Mouse (Mus musculus) B cell, adult 2 months (primary cell): ENCODE data around the gene Bicdl2.

ENCODE experiments used
- DNase-seq, 2 experiments: peaks; one replicate each; pipeline ENCODE4 v3.0.0; 2022

Gene Bicdl2

DNA sequence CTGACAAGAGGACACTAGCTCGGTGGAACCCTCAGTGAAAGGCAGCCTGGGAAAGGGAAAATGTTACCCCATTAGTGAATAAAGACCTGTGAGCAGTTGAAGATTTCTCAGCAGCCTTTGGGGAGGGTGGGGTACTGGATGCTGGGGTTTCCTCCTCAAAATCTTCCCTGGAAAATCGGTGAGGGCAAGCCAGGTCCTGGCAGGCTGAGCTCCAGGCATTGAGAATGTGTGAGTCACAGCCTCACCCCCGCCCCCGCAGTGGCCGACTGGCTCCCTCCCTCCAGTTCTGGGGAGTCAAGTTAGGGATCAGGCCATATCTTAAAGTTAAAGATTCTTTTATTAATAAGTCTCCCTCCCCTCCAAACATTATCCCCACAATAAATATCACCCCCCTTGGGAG lies 14.8 kb downstream of the Bicdl2 start:
- DNase-seq: no peak

DNA sequence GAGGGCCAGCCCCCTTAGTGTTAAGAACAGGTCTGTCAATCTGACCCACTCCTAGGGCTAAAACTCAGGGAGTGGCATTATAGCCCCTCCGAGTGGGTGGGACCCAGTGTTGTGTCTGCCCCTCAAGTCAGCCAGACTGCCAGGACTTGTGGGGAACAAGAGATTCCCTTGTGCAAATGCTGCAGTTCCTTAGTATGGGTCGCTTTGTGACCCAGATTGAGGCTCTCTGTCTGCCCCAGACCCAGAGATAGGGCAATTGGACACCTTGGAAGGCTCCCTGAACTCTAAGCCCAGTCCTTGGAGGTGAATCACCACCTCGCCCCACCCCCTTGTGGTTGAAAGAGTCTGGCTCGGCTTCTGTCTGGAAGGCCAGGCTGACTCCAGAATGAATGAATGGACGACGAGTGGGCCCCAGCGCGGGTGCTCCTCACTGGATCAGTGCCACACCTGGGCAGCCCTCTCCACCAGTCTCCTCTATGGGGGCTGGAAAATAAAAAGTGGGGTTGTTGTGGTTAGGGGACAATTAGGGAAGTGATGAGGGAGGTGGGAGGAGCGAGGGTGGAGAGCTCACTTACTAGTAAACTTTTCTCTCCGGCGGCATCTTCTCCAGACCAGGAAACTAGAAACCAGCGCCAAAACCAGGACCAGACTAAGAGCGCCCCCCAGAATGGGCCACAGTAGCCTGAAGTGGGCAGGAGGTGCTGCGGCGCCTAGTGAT lies 15.4 kb downstream of the Bicdl2 start:
- peak; percentile 66 to 67 for DNase-seq

GRCm38 (mm10) chr17:23676473-23677031 lies 16.2 kb downstream of the Bicdl2 start:
- peak; percentile 40 to 48 for DNase-seq

- peak; percentile 94 to 95 for DNase-seq
These were observed 17.0 kb downstream of the Bicdl2 start, which contains the start of gene Tnfrsf12a for GRCm38 (mm10) chr17:23677236-23677679. Gene Tnfrsf12a, minus strand, starts transcription at chr17:23677468.

GRCm38 (mm10) chr17:23679127-23679835 lies 19.0 kb downstream of the Bicdl2 start, which contains the start of gene Cldn6:
Gene Cldn6, plus strand, starts transcription at chr17:23679249.
- DNase-seq: no peak

DNA sequence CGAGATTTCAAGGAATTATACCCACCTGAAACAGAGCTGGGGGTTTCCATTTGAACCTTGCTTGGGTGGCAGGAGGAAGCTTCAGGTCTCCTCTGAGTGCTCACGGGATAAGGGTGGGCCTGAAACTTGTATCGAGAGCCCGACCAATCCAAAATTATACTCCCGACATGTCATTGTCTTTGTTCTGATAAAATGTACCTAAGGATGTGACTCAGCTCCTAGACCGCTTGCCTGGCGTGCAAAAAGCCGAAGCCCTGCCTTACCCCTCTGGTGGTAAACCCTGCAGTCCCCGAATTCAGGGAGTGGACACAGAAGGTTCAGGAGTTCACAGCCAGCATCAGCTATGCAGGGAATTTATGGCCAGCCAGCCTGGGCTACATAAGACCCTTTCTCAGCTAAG lies 20.0 kb downstream of the Bicdl2 start:
- no peak for DNase-seq

DNA sequence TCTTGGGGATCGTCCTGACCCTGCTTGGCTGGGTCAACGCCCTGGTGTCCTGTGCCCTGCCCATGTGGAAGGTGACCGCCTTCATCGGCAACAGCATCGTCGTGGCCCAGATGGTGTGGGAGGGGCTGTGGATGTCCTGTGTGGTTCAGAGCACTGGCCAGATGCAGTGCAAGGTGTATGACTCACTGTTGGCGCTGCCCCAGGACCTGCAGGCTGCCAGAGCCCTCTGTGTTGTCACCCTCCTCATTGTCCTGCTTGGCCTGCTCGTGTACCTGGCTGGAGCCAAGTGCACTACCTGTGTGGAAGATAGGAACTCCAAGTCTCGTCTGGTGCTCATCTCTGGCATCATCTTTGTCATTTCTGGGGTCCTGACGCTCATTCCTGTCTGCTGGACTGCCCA lies 20.8 kb downstream of the Bicdl2 start:
- DNase-seq: no peak

- no peak for DNase-seq
These were observed 21.8 kb downstream of the Bicdl2 start for GRCm38 (mm10) chr17:23682092-23682491.

GRCm38 (mm10) chr17:23682530-23682929 lies 22.2 kb downstream of the Bicdl2 start:
- no peak for DNase-seq

GRCm38 (mm10) chr17:23683226-23683625 lies 22.9 kb downstream of the Bicdl2 start:
- no peak for DNase-seq

DNA sequence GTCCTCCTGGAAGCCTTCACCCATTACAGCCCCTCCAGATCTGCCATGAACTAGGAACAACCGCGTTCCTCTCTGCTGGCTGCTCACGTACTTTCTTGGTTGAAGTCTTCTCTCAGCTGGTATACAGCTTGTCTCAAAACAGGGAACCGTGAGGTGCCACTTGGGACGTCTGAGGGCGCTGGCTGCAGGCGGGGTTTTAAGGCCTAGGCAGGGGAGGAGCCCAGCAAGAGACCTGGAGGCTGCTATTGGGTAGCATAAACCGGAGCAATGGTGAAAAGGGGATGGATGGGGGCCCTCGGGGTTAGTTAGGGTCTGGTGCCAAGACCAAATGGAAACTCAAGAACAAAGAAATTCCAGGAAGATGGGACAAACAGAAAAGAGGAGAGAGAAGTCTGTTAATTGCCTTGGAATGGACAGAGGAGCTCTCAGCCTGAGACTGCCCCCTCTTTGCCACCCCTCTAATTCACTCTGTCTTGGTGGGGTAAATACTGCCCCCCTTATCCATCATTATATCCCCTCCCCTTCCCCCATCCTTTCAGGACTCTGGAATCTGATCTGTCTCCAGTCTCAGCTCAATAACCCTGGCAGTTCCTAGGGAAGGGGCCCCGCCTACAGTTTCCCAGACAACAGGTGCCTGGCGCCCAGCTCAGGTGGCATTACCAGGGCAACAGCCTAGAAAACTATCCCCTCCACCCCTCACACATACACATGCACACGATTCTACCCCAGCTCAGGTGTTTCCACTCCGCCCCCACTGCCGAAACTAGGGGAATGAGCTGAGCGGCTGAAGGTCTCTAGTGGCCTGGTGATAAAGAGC lies 23.8 kb downstream of the Bicdl2 start, which contains the start of gene Cldn9:
Gene Cldn9, minus strand, starts transcription at position 171 of the 817 bp plus-strand sequence.
- DNase-seq: peak; percentile 22 to 33

- no peak for DNase-seq
These were observed 34.2 kb downstream of the Bicdl2 start for GRCm38 (mm10) chr17:23694491-23694890.

GRCm38 (mm10) chr17:23695801-23696200 lies 35.5 kb downstream of the Bicdl2 start:
- DNase-seq: no peak

- peak in 1 of 2 experiments; percentile 16 for DNase-seq
These were observed 39.1 kb downstream of the Bicdl2 start for GRCm38 (mm10) chr17:23699131-23700077.

DNA sequence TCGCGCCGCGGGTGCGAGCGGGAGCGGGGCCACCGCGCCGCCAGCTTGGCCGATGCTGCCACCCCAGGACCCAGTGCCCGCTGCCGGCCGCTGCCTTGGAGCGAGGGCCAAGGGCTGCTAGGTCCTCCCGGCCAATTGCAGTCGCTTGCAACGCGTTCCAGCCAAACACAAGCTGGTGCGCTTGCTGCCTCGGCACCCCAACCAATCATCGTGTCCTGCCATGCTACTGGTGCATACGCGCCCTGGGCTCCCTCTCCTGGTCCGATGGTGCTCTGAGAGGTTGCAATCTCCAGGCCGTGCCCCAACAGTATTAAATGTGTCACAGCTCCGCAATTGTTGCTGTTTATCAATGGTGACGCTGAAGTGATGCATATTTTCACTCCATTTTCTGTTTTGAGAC lies 39.8 kb downstream of the Bicdl2 start:
- DNase-seq: peak; percentile 85

- DNase-seq: no peak
These were observed 43.0 kb downstream of the Bicdl2 start for GRCm38 (mm10) chr17:23703301-23703700.

DNA sequence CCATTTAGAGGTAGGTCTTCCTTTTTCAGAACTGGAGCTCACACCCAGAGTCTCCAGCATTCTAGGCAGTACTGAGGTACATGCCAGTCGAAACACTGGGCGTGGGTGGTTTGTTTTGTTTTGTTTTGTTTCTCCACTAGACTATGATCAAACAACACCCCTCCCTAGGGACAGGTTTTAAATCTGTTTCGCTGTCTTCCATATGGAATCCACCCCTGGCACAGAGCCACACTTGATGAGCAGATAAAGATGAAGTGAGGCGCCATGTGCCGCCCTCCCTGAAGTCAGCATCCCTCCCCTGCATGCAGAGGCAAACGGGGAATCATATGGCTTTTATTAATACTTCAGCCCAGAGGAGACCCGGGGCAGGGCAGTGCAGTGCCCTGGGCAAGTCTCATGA lies 44.4 kb downstream of the Bicdl2 start:
- no peak for DNase-seq

GRCm38 (mm10) chr17:23705525-23706104 lies 45.3 kb downstream of the Bicdl2 start:
- DNase-seq: no peak

GRCm38 (mm10) chr17:23706212-23706611 lies 45.9 kb downstream of the Bicdl2 start:
- DNase-seq: peak; percentile 89

- DNase-seq: no peak
These were observed 56.7 kb downstream of the Bicdl2 start for GRCm38 (mm10) chr17:23717003-23717402.
